Mouse (Mus musculus) embryonic fibroblast, embryonic 13.5 days (primary cell): ENCODE data around the gene Syk. TPM values are rescaled to one million over a fixed set of nuclear protein-coding genes. Genes with fewer than 3 reads are reported as not detected.

Experiments
- H3K27ac ChIP-seq: 2 replicates; pipeline ENCODE4 v1.5.1; 2012; ENCODE audit warnings: low read length, control low read depth, inconsistent platforms; ENCODE audit not compliant: insufficient read depth
- H3K4me1 ChIP-seq: 2 replicates; pipeline ENCODE4 v1.6.1; 2011; ENCODE audit warnings: low read length; ENCODE audit not compliant: control insufficient read depth, insufficient read depth
- H3K4me3 ChIP-seq: 2 replicates; pipeline ENCODE4 v1.5.1; 2011; ENCODE audit warnings: mild to moderate bottlenecking, control low read depth, low read length; ENCODE audit not compliant: insufficient read depth
- CTCF ChIP-seq: IDR thresholded peaks from 2 replicates; pipeline ENCODE4 v1.5.1; 2011; ENCODE audit warnings: mild to moderate bottlenecking, control low read depth, low read length, moderate library complexity, borderline replicate concordance; ENCODE audit not compliant: insufficient read depth
- POLR2A ChIP-seq: IDR thresholded peaks from 2 replicates; pipeline ENCODE4 v1.6.1; 2011; ENCODE audit warnings: low read depth, mild to moderate bottlenecking, control low read depth, low read length, moderate library complexity
- polyA plus RNA-seq: library from polyadenylated mRNA; stranded (reverse); fragments of >200 nt; gene quantifications from 2 replicates; pipeline ENCODE4 v1.2.4, GENCODE M21; 2011; ENCODE audit warnings: low read depth; ENCODE audit not compliant: missing spikeins, insufficient read length

The Syk gene
- polyA plus RNA-seq, 1 experiment, result 2.4 TPM

- TF ChIP-seq CTCF (no peak), POLR2A (no peak)
- H3K27ac ChIP-seq, result no peak overlapping the region
- no peak overlapping the region for H3K4me3 ChIP-seq
- H3K4me1 ChIP-seq, result no peaks in the 10 kb centered on the region
These were observed 63.6 kb downstream of the Syk start for GRCm38 (mm10) chr13:52646566-52646965.

- Histone ChIP-seq H3K4me3 (no peak overlapping the region), H3K27ac (no peak overlapping the region), H3K4me1 (no peaks in the 10 kb centered on the region)
- TF ChIP-seq CTCF (no peak), POLR2A (no peak)
These were observed 65.2 kb downstream of the Syk start for GRCm38 (mm10) chr13:52647996-52648712.

GRCm38 (mm10) chr13:52649791-52650418 lies 66.9 kb downstream of the Syk start:
- no peaks in the 10 kb centered on the region for H3K4me1 ChIP-seq
- no peak overlapping the region for H3K4me3 ChIP-seq
- TF ChIP-seq POLR2A (no peak), CTCF (no peak)
- H3K27ac ChIP-seq, result no peak overlapping the region

GRCm38 (mm10) chr13:52651383-52652252 lies 68.6 kb downstream of the Syk start:
- H3K27ac ChIP-seq, result peak overlapping the region; percentile 31; the same call in 1 of the 2 replicates

GRCm38 (mm10) chr13:52652253-52652628 lies 69.3 kb downstream of the Syk start:
- Histone ChIP-seq H3K4me1 (no peaks in the 10 kb centered on the region), H3K4me3 (no peak overlapping the region), H3K27ac (peak overlapping the region; percentile 31; the same call in 1 of the 2 replicates)
- no peak for TF ChIP-seq CTCF
- no peak for TF ChIP-seq POLR2A

More at GRCm38 (mm10) chr13:52651383-52652252, 68.6 kb downstream of the Syk start:
- TF ChIP-seq POLR2A (no peak), CTCF (no peak)
- H3K4me1 ChIP-seq, result no peaks in the 10 kb centered on the region
- no peak overlapping the region for H3K4me3 ChIP-seq

- no peak overlapping the region for H3K4me3 ChIP-seq
- TF ChIP-seq POLR2A (no peak), CTCF (no peak)
- no peak overlapping the region for H3K27ac ChIP-seq
These were observed 71.3 kb downstream of the Syk start for GRCm38 (mm10) chr13:52654081-52654829.

GRCm38 (mm10) chr13:52654830-52655308 lies 71.9 kb downstream of the Syk start:
- Histone ChIP-seq H3K27ac (no peak overlapping the region), H3K4me1 (peaks cover 5% of the 10 kb centered on the region), H3K4me3 (no peak overlapping the region)
- TF ChIP-seq CTCF, result no peak
- TF ChIP-seq POLR2A, result no peak

More at GRCm38 (mm10) chr13:52654081-52654829, 71.3 kb downstream of the Syk start:
- peaks cover 4% of the 10 kb centered on the region for H3K4me1 ChIP-seq

- no peak for TF ChIP-seq CTCF
- TF ChIP-seq POLR2A, result no peak
- peaks cover 9% of the 10 kb centered on the region for H3K4me1 ChIP-seq
- no peak overlapping the region for H3K27ac ChIP-seq
- H3K4me3 ChIP-seq, result no peak overlapping the region
These were observed 75.0 kb downstream of the Syk start for GRCm38 (mm10) chr13:52657966-52658365.

- Histone ChIP-seq H3K27ac (peak overlapping the region; percentile 87), H3K4me1 (peaks cover 9% of the 10 kb centered on the region), H3K4me3 (no peak overlapping the region)
- peak; percentile 89 for TF ChIP-seq CTCF
- no peak for TF ChIP-seq POLR2A
These were observed 75.5 kb downstream of the Syk start for GRCm38 (mm10) chr13:52658477-52658876.
